Mouse (Mus musculus): Measurements from ENCODE around the gene Tns4. TPM values are rescaled to one million over a fixed set of nuclear protein-coding genes. Genes with fewer than 3 reads are reported as not detected.

Gene Tns4
- total and polyA plus RNA-seq, 2 experiments from 2014 or later = 0.17 to 0.38 TPM

DNA sequence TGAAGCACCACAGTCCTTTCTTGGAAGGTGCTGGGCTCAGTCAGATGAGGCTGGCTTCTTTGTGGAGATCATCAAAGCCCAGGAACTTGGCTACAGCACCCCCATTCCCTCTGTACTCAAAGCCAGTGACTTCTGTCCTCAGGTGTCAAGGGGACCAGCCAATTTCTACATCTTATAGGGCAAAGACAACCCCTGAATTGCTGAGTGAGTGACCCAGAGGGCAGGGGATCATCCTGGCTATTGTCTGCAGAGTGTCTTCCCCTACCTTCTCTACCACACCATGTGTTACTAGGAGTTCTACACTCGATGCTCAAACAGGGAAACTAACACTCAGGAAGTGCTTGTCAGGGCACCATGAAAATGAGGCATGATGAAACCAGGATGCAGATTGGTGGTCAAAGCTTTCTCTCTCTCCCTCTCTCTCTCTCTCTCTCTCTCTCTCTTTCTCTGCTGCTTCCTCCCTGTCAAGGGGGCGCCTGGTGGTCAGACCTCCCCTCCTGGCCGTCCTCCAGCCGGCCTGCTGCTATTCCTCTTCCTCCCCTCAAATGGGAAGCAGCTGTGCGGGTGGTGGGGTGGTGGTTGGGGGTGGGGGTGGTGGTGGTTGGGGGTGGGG, 44.3 kb upstream of the Tns4 start:
- H3K4me2 ChIP-seq (ENCODE audit: low read depth, low read length, poor library complexity, severe bottlenecking) = no peak overlapping the region
- DNase-seq (ENCODE audit: low spot score) (no peak), ATAC-seq (ENCODE audit: low FRiP score) (no peak)
- H3K27me3 ChIP-seq (ENCODE audit: insufficient read depth, low read length) = no peaks in the 10 kb centered on the region
- H3K36me3 ChIP-seq (ENCODE audit: insufficient read depth, low read length) = no peaks in the 10 kb centered on the region
- 62% methylated on average over 4 of the region's 5 CpGs for whole genome bisulfite sequencing
- no peak overlapping the region for H3K27ac ChIP-seq (ENCODE audit: low read depth, low read length)
- H3K9ac ChIP-seq (replicated peaks; ENCODE audit: low read length, poor library complexity, severe bottlenecking) = no peak overlapping the region
- no peaks in the 10 kb centered on the region for H3K9me3 ChIP-seq (ENCODE audit: low read length)
- no peak overlapping the region for H3K4me3 ChIP-seq (ENCODE audit: low read depth, low read length)
- TF ChIP-seq CTCF (IDR thresholded peaks at IDR 0.05) = no peak
- H3K4me1 ChIP-seq (ENCODE audit: insufficient read depth, low read length) = peaks cover 7% of the 10 kb centered on the region

DNA sequence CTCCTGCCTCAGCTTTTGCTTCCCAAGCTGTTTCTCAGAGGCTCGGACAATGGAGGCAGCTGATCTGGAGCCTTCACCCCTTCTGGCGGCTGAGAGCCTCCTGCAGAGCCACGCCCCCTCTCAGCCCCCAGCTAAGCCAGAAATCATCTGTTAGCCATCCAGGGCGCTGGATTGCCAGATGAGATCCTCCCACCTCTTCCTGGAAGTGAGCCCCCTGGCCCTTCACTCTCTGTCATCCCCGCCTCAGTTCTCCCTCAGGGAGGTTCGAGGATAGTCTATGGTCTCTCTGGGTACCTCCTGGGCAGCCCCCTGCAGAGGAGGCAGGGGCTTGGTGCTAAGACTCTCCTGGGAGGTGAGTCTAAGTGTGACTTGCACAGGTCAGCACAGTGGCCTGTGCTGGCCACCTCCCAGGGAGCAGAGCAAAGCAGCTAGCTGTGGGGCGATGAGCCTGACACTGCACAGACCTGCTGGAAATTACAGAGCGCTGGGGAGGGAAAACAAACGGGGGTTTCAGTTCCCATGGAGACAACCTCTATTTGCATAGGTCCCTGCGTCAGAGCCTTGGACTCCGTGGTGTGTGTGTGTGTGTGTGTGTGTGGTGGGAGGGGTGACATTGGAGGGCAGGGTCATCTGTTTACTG, 43.1 kb upstream of the Tns4 start:
- ATAC-seq (ENCODE audit: low FRiP score) (peak; percentile 44), DNase-seq (ENCODE audit: low spot score) (peak; percentile 61)
- Histone ChIP-seq H3K4me2 (ENCODE audit: low read depth, low read length, poor library complexity, severe bottlenecking) (peak overlapping the region; percentile 37), H3K36me3 (ENCODE audit: insufficient read depth, low read length) (no peaks in the 10 kb centered on the region), H3K9me3 (ENCODE audit: low read length) (no peaks in the 10 kb centered on the region), H3K4me3 (ENCODE audit: low read depth, low read length) (peak overlapping the region; percentile 8; the same call in 1 of the 2 replicates), H3K27me3 (ENCODE audit: insufficient read depth, low read length) (no peaks in the 10 kb centered on the region), H3K9ac (replicated peaks; ENCODE audit: low read length, poor library complexity, severe bottlenecking) (peak overlapping the region; percentile 29; the same call in 1 of the 2 replicates), H3K27ac (ENCODE audit: low read depth, low read length) (no peak overlapping the region), H3K4me1 (ENCODE audit: insufficient read depth, low read length) (peaks cover 7% of the 10 kb centered on the region)
- TF ChIP-seq CTCF (IDR thresholded peaks at IDR 0.05) = no peak
- 2% methylated on average over 10 of the region's 11 CpGs for WGBS

DNA sequence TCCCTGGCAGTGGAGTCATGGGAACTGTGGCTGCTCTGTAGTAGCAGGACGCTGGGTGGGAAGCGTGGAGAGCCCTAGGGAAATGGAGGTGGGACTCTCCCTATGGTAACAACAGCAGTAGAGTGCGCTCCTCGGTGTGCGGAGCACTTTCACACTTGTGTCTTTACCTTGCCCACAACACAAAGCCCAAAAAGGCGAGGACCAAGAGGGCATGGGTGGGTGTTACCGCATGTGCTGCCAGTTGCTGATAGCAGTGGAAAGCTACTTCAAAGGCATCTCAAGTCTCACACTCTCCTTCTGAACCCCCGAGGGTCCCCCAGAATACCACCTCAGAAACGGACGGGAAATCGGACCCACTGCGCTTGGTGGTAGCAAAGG, 42.3 kb upstream of the Tns4 start:
- 43% methylated on average over 12 of the region's 12 CpGs for WGBS
- H3K4me2 ChIP-seq (ENCODE audit: low read depth, low read length, poor library complexity, severe bottlenecking) = peak overlapping the region; percentile 37
- no peak for ATAC-seq (ENCODE audit: low FRiP score)

DNA sequence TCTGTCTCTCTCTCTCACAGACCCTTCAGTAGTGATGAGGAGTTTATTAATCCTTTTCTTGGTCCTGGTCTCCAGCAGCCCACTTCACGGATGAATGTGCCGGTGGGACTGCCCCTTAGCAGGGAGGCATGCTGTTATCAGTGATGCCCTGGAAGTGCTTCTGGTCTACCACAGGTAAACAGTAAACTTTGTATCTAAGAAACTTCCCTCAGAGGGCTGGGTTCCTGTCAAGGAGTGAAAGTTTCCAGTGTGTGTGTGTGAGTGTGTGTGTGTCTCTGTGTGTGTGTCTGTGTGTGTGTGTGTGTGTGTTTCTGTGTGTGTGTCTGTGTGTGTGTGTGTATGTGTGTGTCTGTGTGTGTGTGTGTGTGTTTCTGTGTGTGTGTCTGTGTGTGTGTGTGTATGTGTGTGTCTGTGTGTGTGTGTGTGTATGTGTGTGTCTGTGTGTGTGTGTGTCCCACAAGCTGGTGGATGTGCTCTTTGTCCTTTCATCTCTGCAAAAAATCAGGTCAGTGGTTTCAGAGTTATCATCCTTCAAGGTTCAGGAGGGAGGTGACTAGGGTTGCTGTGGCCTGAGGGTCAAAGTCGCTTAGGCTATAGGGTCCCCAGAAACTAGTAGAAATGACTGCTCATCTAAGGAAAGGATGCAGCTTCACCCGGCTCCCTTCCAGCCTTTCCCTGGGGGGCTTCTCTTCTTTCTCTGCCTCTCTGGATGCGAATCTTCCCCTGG, 41.8 kb upstream of the Tns4 start:
- H3K27ac ChIP-seq (ENCODE audit: low read depth, low read length) = no peak overlapping the region
- TF ChIP-seq CTCF (IDR thresholded peaks at IDR 0.05) = no peak
- H3K27me3 ChIP-seq (ENCODE audit: insufficient read depth, low read length) = no peaks in the 10 kb centered on the region
- peaks cover 7% of the 10 kb centered on the region for H3K4me1 ChIP-seq (ENCODE audit: insufficient read depth, low read length)
- H3K36me3 ChIP-seq (ENCODE audit: insufficient read depth, low read length) = no peaks in the 10 kb centered on the region
- no peak overlapping the region for H3K4me2 ChIP-seq (ENCODE audit: low read depth, low read length, poor library complexity, severe bottlenecking)
- WGBS = 66% methylated on average over 5 of the region's 5 CpGs
- H3K4me3 ChIP-seq (ENCODE audit: low read depth, low read length) = no peak overlapping the region
- no peak overlapping the region for H3K9ac ChIP-seq (replicated peaks; ENCODE audit: low read length, poor library complexity, severe bottlenecking)
- DNase-seq (ENCODE audit: low spot score) (no peak), ATAC-seq (ENCODE audit: low FRiP score) (no peak)
- no peaks in the 10 kb centered on the region for H3K9me3 ChIP-seq (ENCODE audit: low read length)

More for the DNA sequence above, 42.3 kb upstream of the Tns4 start:
- Histone ChIP-seq H3K9me3 (ENCODE audit: low read length) (no peaks in the 10 kb centered on the region), H3K4me1 (ENCODE audit: insufficient read depth, low read length) (peaks cover 7% of the 10 kb centered on the region), H3K4me3 (ENCODE audit: low read depth, low read length) (no peak overlapping the region), H3K27me3 (ENCODE audit: insufficient read depth, low read length) (no peaks in the 10 kb centered on the region), H3K27ac (ENCODE audit: low read depth, low read length) (no peak overlapping the region), H3K36me3 (ENCODE audit: insufficient read depth, low read length) (no peaks in the 10 kb centered on the region), H3K9ac (replicated peaks; ENCODE audit: low read length, poor library complexity, severe bottlenecking) (no peak overlapping the region)
- TF ChIP-seq CTCF (IDR thresholded peaks at IDR 0.05) = no peak
- no peak for DNase-seq (ENCODE audit: low spot score)

DNA sequence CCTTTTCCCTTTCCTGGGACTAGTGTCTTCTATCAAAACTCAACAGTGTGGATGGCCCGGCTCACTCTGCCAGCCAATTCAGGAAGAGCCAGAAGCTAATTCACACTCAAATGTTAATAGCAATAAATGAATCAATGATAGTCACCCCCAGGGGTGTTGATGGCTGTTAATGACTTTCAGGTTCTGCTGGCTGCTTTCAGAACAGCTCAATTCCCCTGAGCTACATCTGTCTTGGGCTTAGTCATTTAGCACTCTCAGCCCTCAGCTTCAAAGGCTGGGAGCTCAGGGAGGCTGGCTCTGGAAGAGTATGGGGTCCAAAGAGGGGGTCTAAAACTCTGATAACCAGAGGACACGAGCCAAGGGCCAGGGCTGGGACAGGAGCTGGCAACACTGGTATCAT, 40.2 kb upstream of the Tns4 start:
- no peak overlapping the region for H3K9ac ChIP-seq (replicated peaks; ENCODE audit: low read length, poor library complexity, severe bottlenecking)
- peak; percentile 51 for DNase-seq (ENCODE audit: low spot score)

More for the DNA sequence above, 40.2 kb upstream of the Tns4 start:
- peaks cover 7% of the 10 kb centered on the region for H3K4me1 ChIP-seq (ENCODE audit: insufficient read depth, low read length)
- H3K4me3 ChIP-seq (ENCODE audit: low read depth, low read length) = no peak overlapping the region
- no peaks in the 10 kb centered on the region for H3K27me3 ChIP-seq (ENCODE audit: insufficient read depth, low read length)
- H3K9me3 ChIP-seq (ENCODE audit: low read length) = no peaks in the 10 kb centered on the region
- no peak overlapping the region for H3K27ac ChIP-seq (ENCODE audit: low read depth, low read length)
- 35% methylated on average over 2 of the region's 2 CpGs for WGBS
- no peak for ATAC-seq (ENCODE audit: low FRiP score)
- no peak overlapping the region for H3K4me2 ChIP-seq (ENCODE audit: low read depth, low read length, poor library complexity, severe bottlenecking)
- no peaks in the 10 kb centered on the region for H3K36me3 ChIP-seq (ENCODE audit: insufficient read depth, low read length)
- no peak for TF ChIP-seq CTCF (IDR thresholded peaks at IDR 0.05)

Measured in midbrain, postnatal 0 days (tissue).